Mouse (Mus musculus): ENCODE measurements around the gene Saysd1.

DNA sequence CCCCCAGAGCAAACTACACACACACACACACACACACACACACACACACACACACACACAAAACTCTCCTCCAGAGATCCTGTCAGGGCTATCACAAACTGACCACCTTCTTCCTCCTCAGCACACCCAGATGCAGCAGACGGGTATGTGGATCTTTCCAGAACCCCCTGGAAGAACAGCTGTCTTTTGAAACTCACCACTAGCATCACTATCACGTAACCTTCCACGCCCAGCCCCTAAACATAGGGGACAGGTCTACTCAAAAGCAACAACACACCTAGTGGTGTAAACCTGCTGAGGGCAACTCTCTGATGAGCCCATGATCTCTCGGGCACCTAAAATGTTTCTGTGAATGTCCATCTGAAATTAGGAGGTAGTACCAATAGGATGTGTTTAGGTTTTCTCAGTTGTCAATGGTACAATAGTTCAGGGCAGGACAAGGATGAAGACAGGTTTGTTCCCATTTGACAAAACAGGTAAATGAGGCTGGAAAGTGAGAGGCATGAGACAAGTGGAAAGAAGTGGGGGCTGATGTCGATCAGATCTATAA, 41.5 kb upstream of the Saysd1 start:
- TF ChIP-seq POLR2A (IDR thresholded peaks at IDR 0.05; ENCODE audit: control insufficient read depth in 1 of 2, insufficient read depth in 1 of 2, low read depth in 1 of 2, low read length in 2 of 2, poor library complexity in 1 of 2) (no peak), TAL1 (IDR thresholded peaks at IDR 0.05; ENCODE audit: low read length) (no peak), CTCF (IDR thresholded peaks at IDR 0.05 in 2 of 3, conservative IDR thresholded peaks at IDR 0.05 in 1 of 3; ENCODE audit: control insufficient read depth in 1 of 3, insufficient read depth in 1 of 3, low read depth in 2 of 3, low read length in 3 of 3, poor library complexity in 1 of 3, severe bottlenecking in 1 of 3) (no peak), MAFK (IDR thresholded peaks at IDR 0.05; ENCODE audit: borderline replicate concordance, low read depth, low read length) (no peak), EP300 (IDR thresholded peaks at IDR 0.05; ENCODE audit: low read depth in 1 of 2, low read length in 2 of 2) (no peak), POLR2AphosphoS2 (IDR thresholded peaks at IDR 0.05; ENCODE audit: low read length) (no peak), MYB (IDR thresholded peaks at IDR 0.05; ENCODE audit: low read depth, low read length) (no peak), GATA1 (IDR thresholded peaks at IDR 0.05; ENCODE audit: low read depth, low read length) (no peak), ZC3H11A (IDR thresholded peaks at IDR 0.05; ENCODE audit: low read depth, low read length) (no peak), USF2 (IDR thresholded peaks at IDR 0.05; ENCODE audit: borderline replicate concordance in 1 of 2, insufficient read depth in 1 of 2, low read depth in 1 of 2, low read length in 2 of 2) (no peak), HCFC1 (IDR thresholded peaks at IDR 0.05; ENCODE audit: low read depth, low read length) (no peak), NRF1 (IDR thresholded peaks at IDR 0.05; ENCODE audit: insufficient read depth, low read depth, low read length, poor library complexity, severe bottlenecking) (no peak)

All from MEL (cell line).